Mouse (Mus musculus): ENCODE data around the gene Oxct1. TPM values are rescaled to one million over a fixed set of nuclear protein-coding genes. Genes with fewer than 3 reads are reported as not detected.

The Oxct1 gene
- polyA plus RNA-seq, 1 experiment, result 37.6 TPM

- H3K4me3 ChIP-seq (ENCODE audit: control insufficient read depth, low read depth, low read length), result no peak overlapping the region
- H3K4me1 ChIP-seq (ENCODE audit: control insufficient read depth, insufficient read depth, low read length), result peaks cover 9% of the 10 kb centered on the region
- no peaks in the 10 kb centered on the region for H3K36me3 ChIP-seq (ENCODE audit: control insufficient read depth, insufficient read depth, low read length)
- no peak overlapping the region for H3K27ac ChIP-seq (ENCODE audit: control insufficient read depth, insufficient read depth, low read depth, low read length)
- TF ChIP-seq POLR2A (IDR thresholded peaks at IDR 0.05; ENCODE audit: control insufficient read depth, low read depth, low read length) (no peak), CTCF (IDR thresholded peaks at IDR 0.05; ENCODE audit: control insufficient read depth, insufficient read depth, insufficient replicate concordance, low read depth, low read length) (no peak)
- H3K27me3 ChIP-seq (ENCODE audit: control insufficient read depth, insufficient read depth, low read length), result no peaks in the 10 kb centered on the region
These were observed 2.4 kb upstream of the Oxct1 start for GRCm38 (mm10) chr15:4023747-4024146.

- Histone ChIP-seq H3K4me3 (ENCODE audit: control insufficient read depth, low read depth, low read length) (no peak overlapping the region), H3K27ac (ENCODE audit: control insufficient read depth, insufficient read depth, low read depth, low read length) (no peak overlapping the region), H3K27me3 (ENCODE audit: control insufficient read depth, insufficient read depth, low read length) (no peaks in the 10 kb centered on the region), H3K36me3 (ENCODE audit: control insufficient read depth, insufficient read depth, low read length) (no peaks in the 10 kb centered on the region), H3K4me1 (ENCODE audit: control insufficient read depth, insufficient read depth, low read length) (peaks cover 9% of the 10 kb centered on the region)
- TF ChIP-seq POLR2A (IDR thresholded peaks at IDR 0.05; ENCODE audit: control insufficient read depth, low read depth, low read length) (no peak), CTCF (IDR thresholded peaks at IDR 0.05; ENCODE audit: control insufficient read depth, insufficient read depth, insufficient replicate concordance, low read depth, low read length) (no peak)
These were observed 1.3 kb upstream of the Oxct1 start for GRCm38 (mm10) chr15:4024726-4025507.

GRCm38 (mm10) chr15:4025508-4025904, 677 bp upstream of the Oxct1 start:
- no peak overlapping the region for H3K27ac ChIP-seq (ENCODE audit: control insufficient read depth, insufficient read depth, low read depth, low read length)
- no peaks in the 10 kb centered on the region for H3K27me3 ChIP-seq (ENCODE audit: control insufficient read depth, insufficient read depth, low read length)
- no peaks in the 10 kb centered on the region for H3K36me3 ChIP-seq (ENCODE audit: control insufficient read depth, insufficient read depth, low read length)
- no peak overlapping the region for H3K4me3 ChIP-seq (ENCODE audit: control insufficient read depth, low read depth, low read length)
- peaks cover 9% of the 10 kb centered on the region for H3K4me1 ChIP-seq (ENCODE audit: control insufficient read depth, insufficient read depth, low read length)
- no peak for TF ChIP-seq POLR2A (IDR thresholded peaks at IDR 0.05; ENCODE audit: control insufficient read depth, low read depth, low read length)
- no peak for TF ChIP-seq CTCF (IDR thresholded peaks at IDR 0.05; ENCODE audit: control insufficient read depth, insufficient read depth, insufficient replicate concordance, low read depth, low read length)

GRCm38 (mm10) chr15:4026831-4027584, 825 bp downstream of the Oxct1 start:
- TF ChIP-seq POLR2A (IDR thresholded peaks at IDR 0.05; ENCODE audit: control insufficient read depth, low read depth, low read length), result no peak
- Histone ChIP-seq H3K27me3 (ENCODE audit: control insufficient read depth, insufficient read depth, low read length) (no peaks in the 10 kb centered on the region), H3K27ac (ENCODE audit: control insufficient read depth, insufficient read depth, low read depth, low read length) (no peak overlapping the region), H3K4me1 (ENCODE audit: control insufficient read depth, insufficient read depth, low read length) (peaks cover 9% of the 10 kb centered on the region), H3K36me3 (ENCODE audit: control insufficient read depth, insufficient read depth, low read length) (no peaks in the 10 kb centered on the region), H3K4me3 (ENCODE audit: control insufficient read depth, low read depth, low read length) (peak overlapping the region; percentile 69)

- TF ChIP-seq CTCF (IDR thresholded peaks at IDR 0.05; ENCODE audit: control insufficient read depth, insufficient read depth, insufficient replicate concordance, low read depth, low read length) (no peak), POLR2A (IDR thresholded peaks at IDR 0.05; ENCODE audit: control insufficient read depth, low read depth, low read length) (no peak)
- H3K27ac ChIP-seq (ENCODE audit: control insufficient read depth, insufficient read depth, low read depth, low read length), result no peak overlapping the region
- H3K27me3 ChIP-seq (ENCODE audit: control insufficient read depth, insufficient read depth, low read length), result no peaks in the 10 kb centered on the region
- H3K36me3 ChIP-seq (ENCODE audit: control insufficient read depth, insufficient read depth, low read length), result no peaks in the 10 kb centered on the region
- H3K4me3 ChIP-seq (ENCODE audit: control insufficient read depth, low read depth, low read length), result no peak overlapping the region; the same call in 1 of the 2 replicates
- peaks cover 9% of the 10 kb centered on the region for H3K4me1 ChIP-seq (ENCODE audit: control insufficient read depth, insufficient read depth, low read length)
These were observed 1.7 kb downstream of the Oxct1 start for GRCm38 (mm10) chr15:4027671-4028410.

- Histone ChIP-seq H3K4me3 (ENCODE audit: control insufficient read depth, low read depth, low read length) (no peak overlapping the region), H3K36me3 (ENCODE audit: control insufficient read depth, insufficient read depth, low read length) (no peaks in the 10 kb centered on the region), H3K4me1 (ENCODE audit: control insufficient read depth, insufficient read depth, low read length) (peaks cover 9% of the 10 kb centered on the region), H3K27me3 (ENCODE audit: control insufficient read depth, insufficient read depth, low read length) (no peaks in the 10 kb centered on the region), H3K27ac (ENCODE audit: control insufficient read depth, insufficient read depth, low read depth, low read length) (no peak overlapping the region)
- no peak for TF ChIP-seq POLR2A (IDR thresholded peaks at IDR 0.05; ENCODE audit: control insufficient read depth, low read depth, low read length)
- no peak for TF ChIP-seq CTCF (IDR thresholded peaks at IDR 0.05; ENCODE audit: control insufficient read depth, insufficient read depth, insufficient replicate concordance, low read depth, low read length)
These were observed 2.2 kb downstream of the Oxct1 start for GRCm38 (mm10) chr15:4028411-4028700.

- Histone ChIP-seq H3K4me1 (ENCODE audit: control insufficient read depth, insufficient read depth, low read length) (peaks cover 9% of the 10 kb centered on the region), H3K4me3 (ENCODE audit: control insufficient read depth, low read depth, low read length) (no peak overlapping the region), H3K27me3 (ENCODE audit: control insufficient read depth, insufficient read depth, low read length) (no peaks in the 10 kb centered on the region), H3K27ac (ENCODE audit: control insufficient read depth, insufficient read depth, low read depth, low read length) (no peak overlapping the region), H3K36me3 (ENCODE audit: control insufficient read depth, insufficient read depth, low read length) (no peaks in the 10 kb centered on the region)
- TF ChIP-seq POLR2A (IDR thresholded peaks at IDR 0.05; ENCODE audit: control insufficient read depth, low read depth, low read length) (no peak), CTCF (IDR thresholded peaks at IDR 0.05; ENCODE audit: control insufficient read depth, insufficient read depth, insufficient replicate concordance, low read depth, low read length) (no peak)
These were observed 2.8 kb downstream of the Oxct1 start for GRCm38 (mm10) chr15:4028960-4029359.

Measured in testis, adult 2 months (tissue).